Mouse (Mus musculus) kidney, postnatal 25 days (tissue): ENCODE results near the gene Atp2a2.

ENCODE experiments used
- DNase-seq, 2 experiments: peaks; one replicate each; pipeline ENCODE4 v3.0.0; 2021; ENCODE audit warnings: mixed read lengths in 2 of 2

Gene Atp2a2

DNA sequence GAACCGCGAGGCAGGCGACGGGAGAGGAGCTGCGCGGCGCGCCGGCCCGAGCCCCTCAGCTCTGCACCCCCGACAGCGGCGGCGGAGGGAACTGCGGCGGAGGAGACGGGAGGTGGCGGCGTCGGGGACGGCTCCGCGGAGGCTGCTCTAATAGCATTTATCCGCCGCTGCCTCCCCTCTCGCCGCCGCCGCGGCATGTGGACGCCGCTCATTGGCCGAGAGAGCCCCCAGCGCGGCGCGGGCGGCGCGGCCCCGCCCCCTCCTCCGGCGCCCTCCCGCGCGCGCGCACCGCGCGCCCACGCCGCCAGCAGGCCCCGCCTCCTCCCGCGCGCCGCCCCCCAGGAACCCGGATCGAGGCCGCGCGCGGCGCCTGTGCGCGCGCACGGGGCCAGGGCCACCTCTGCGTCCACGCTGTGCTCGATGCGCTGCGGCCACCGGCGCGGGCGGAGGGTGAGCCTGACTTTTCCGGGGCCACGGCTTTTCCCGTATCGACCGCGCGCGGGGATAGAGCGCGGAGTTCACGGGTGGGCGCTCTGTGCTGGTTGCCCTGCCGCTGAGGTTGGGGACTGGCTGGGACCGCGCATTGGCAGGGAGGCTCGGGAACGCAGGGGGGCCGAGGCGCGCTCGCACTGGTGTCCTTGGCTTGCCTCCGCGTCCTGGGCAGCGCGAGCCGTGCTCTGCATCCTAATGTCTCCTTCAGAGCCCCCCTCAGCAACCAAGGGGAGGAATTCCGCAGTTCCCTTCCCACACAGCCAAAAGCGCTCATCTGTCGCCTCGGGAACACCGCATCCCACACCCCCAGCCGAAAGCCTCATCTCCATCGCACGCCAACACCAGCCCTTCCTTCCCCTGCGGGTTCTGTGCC is at the start of gene Atp2a2:
Gene Atp2a2, minus strand, starts transcription at position 149 of the 865 bp plus-strand sequence.
- peak; percentile 92 to 97 for DNase-seq

DNA sequence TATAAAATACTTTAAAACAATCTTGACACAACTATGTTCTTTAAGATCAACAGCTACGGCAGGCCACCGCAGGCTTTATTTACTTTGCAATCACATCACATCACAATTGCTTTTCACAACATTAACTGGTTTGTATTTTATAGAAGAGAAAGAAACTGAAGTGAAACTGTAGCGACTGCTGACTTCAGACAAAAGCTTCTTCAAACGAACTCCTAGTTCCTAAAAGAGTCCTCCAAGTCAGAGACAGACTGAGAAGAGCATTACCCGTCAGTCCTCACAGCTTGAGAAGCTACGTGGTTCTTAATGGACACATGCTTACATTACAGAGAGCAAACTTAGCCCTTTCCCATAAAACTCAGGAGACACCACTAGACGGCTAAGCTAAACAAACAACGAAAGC is 48.4 kb upstream of the Atp2a2 start:
- DNase-seq: no peak

DNA sequence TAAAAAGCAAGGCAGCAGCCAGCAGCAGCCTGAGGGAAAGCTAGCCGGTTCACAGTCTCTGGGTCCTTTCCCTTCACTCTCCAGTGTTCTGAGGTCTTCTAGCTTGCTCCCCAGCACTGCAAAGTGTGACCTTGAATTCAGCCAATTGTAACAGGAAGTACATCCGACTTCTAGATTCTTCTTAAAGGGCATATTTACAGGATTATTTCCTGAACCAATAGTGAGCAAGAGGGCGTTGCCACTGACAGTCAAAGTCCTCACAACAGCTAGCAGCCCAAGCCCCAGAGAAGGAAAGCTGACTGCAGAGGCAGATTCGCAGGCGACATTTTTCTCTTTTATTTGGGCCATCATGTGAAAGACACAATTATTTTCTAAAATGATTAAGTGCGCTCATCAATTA is 46.6 kb upstream of the Atp2a2 start:
- peak; percentile 54 to 70 for DNase-seq

DNA sequence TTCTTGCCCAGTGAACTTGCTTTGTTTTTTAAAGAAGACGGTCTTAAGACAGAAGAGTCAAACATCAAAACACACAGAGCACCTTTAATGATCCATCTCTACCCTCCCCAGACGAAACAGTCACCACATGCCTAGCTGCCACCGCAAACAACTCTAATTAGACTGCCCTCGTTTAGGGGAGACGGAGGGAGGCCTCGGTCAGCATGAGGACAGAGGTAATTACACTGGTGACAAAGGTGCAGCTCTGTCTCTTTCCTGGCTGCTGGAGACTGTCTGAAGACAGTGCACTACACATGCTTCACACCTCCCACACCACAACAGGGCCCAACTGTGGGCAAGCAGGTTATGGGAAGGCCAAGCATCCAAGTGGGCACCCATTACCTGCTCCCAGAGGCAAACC is 45.8 kb upstream of the Atp2a2 start:
- no peak for DNase-seq

DNA sequence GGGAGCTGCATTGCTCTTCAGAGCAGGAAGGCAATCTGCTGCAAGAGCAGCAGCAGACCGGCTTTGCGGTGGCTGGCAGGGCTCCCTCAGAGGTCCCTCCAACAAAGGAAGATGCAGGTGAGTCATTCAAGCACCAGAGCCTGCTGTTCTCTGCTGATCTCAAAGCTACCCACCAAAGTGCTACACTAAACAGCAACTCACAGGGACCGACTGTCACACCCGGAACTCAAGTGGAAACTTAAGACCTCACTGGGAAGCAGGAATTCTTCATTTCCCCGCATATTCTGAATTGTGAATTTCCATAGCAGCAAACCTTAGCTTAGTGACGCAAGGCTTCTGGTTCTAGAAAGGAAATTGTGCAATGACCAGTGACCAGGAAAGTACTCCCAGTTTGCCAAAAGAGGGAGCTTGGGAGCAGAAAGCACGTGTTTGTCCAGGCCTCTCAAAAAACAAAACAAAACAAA is 45.3 kb upstream of the Atp2a2 start:
- peak; percentile 61 to 67 for DNase-seq

DNA sequence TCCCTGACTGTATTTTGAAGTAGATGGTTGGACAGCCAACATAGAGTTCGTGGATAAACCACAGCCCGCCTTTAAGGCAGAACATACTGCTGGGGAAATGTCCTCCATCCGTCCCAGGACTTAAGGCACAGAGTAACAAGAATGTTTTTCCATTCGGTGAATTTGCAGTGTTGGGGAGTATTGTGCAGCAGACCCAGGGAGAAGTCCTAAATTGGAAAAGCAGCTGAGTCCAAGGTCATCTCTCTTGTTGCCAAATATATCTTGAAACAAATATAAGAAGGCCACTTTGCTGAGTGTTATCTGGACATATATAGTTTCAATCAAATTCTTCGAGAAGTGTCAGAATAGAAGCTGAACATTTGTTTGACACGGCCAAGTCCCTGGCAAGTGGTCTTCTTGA is 41.4 kb upstream of the Atp2a2 start:
- no peak for DNase-seq

DNA sequence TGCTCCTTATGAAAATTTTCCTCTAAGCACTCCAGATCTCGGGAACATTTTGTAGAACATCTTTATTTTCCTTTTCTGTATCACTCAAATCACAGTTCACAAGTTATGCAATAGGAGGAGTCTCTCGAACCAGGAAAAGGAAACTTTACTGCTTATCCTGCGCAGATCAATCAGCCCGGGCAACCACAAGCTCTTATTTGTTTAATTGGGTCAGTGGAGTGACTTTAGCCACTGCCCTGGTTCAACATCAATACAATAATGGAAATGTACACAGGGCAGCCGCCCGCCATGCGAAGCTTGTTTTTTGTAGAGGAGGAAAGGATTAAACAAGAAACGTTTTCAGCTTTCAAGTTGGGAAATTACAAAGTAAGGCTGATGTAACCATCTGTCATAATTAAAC is 39.8 kb upstream of the Atp2a2 start:
- no peak for DNase-seq

DNA sequence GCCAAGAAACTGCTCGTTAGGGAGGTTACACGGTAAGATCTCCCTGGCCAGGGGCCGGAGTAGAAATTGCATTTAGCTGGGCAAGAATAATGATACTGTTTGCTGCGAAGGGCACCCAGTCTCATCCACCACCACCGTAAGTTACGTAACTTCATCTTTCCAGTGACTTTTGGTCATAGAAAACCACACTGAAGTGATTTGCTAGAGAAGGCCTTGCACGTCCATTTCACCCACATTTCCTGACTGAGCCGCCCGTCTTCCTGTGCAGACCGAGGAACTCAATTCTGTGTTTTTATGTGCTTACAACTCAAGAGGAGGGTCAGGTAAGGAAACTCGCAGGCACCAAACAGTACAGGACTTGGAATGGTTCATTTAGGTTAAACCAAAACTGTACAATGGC is 36.1 kb upstream of the Atp2a2 start:
- DNase-seq: no peak

DNA sequence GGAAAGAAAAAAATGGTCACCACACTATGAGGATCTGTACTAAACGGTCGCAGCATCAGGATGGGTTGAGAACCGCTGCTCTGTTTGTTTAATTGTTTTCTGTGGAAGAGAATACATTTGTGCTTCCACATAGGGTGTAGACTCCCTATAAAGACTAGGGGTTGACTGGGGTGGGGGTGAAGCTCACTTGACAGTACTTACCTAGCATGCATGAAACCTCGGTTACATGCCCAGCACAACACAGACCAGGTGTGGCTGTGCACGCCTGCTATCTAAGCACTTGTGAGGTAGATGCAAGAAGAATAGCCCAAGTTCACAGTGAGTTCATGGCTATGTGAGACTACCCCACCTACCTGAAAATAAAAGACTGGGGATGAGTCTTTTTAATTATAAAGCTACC is 35.6 kb upstream of the Atp2a2 start:
- DNase-seq: no peak

DNA sequence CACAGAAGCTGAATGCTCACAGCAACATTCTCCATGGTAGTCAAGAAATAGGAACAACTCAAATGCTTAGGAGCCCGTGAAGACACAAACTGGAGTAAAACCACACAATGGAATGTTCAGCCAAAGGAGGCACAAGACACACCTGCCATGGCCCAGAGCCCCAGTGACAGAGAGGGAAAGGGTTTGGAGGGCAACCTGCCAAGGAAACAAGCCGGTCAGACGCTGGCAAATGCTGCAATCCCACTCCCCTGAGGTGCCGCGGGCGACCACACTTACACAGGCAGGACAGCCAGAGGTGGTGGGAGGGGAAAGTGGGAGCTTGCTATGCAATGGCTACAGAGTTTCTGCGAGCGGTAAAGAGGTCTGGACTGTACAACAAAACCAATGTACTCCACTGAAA is 31.9 kb upstream of the Atp2a2 start:
- no peak for DNase-seq

DNA sequence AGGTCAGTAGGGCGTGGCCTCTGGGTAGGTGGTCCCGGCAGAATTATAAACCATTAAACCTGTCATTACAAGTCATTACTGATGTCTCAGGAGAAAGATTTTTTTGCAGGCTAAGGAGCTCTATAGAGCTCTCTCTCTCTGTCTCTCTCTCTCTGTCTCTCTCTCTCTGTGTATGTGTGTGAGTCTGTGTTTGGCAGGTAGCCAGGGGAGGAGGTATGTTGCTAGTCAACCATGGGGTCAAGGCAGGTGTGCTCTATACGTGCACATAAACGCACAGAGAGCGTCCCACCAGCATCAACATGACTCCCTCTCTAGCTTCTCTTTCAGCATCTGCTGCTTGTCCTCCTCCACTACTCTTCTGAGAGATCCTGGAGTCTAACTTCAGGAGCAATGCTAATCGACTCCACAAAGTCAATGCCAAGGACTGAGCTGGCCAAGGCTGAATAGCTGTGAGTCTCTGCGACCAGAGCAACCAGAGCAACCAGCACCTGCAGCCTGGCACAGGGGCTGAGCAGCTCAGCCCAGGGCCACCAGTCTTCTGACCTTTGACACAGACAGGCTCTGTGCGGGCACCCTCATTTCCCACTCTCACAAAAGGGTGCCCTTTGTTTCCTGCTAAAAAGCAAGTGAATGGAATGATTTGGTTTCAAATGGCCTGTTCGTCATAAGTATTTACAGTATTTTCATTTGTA is 28.0 kb upstream of the Atp2a2 start:
- DNase-seq: peak; percentile 43 to 78

DNA sequence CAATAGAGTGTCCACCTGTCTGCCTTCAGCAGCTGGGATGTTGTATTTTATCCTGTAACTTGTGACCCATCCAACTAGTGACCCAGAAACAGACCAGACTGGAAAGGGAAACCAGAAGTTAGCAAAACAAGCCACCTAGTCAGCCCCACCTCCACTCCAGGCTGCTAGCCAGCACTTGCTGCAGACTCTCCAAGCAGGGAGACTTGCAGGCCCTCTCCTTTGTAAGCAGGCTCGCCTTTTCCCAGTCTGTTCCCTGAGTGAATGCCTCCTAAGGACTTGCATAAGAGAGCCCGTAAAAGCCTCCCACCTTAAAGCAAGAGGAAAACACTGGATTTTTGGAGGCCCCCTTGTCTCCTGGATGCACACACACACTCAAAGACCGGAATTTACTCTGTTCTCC is 27.3 kb upstream of the Atp2a2 start:
- DNase-seq: peak; percentile 86 to 93

DNA sequence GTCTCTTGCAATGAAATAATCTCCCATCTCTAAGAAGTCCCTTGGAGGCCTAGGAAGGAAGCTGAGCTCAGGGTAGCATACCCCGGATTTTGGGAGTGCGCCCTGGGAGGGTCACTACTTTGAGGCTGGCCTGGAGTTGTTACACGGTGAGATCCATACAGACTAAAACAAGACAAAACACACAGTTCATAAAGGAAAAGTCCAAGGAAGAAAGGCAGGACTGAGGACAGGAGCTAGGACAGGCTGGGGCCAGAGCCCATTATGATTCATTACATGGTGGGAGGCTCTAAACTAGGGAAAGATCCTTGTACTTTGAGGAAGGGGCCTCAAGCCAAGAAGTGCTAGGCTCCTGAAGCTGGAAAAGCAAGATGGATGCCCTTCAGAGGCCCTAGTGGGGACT is 26.6 kb upstream of the Atp2a2 start:
- no peak for DNase-seq

DNA sequence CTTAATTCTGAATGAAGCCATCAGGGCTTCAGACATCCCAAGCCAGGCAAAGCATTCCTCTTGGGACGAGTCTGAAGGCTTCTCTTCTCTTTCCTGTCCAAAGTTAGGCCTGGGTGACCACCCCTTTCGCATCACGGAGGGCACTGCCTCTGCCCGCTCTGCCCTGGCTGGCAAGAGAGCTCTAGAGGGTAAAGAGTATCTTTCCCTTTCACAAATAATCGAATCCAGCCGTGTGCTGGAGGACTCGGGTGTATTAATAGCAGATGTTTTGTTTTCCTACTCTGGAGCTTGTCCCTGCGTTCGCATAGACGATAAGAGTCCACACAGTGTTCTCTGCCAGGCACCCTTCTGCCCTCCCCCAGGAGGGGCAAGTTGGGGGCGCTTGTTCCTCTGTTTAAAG is 25.7 kb upstream of the Atp2a2 start:
- peak in 1 of 2 experiments; percentile 45 for DNase-seq

DNA sequence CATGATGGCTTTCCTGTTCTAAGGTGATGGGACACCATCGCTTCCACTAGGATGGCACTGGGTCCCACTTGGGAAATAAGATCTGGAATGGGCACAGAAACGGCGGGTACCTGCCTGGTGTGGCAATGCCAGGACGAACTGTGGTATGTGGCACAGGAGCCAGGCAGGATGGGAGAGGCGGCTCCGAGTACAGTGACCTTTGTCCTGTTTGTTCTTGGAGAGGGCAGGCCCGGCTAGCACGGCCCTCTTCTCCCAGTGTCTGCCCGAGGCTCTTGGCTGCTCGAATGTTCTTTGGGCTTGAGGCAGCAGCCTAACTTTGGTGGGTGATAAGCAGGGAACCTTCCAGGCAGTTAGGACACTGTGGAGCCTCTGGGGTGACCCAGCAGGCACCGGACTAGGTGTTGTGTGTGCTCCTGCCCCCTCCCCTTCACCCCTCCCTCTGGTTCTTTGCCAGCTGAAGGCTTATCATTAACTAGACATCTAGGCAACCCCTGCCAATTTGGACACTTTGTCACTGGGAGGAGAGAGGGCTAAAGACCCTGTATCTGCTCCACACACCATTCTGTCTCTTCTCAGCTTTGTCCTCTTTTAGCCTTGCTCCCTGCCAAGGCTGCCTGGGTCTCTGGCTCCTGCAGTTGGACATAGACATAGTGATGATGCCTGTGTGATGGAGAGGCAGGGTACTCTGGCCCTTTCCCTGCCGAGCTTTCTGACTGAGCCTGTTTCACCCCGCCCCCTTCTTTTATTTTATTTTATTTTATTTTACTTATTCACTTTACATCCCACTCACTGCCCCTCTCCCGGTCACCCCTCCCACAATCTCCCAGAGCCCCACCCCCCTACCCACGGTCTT is 25.1 kb upstream of the Atp2a2 start:
- DNase-seq: peak; percentile 75 to 94

DNA sequence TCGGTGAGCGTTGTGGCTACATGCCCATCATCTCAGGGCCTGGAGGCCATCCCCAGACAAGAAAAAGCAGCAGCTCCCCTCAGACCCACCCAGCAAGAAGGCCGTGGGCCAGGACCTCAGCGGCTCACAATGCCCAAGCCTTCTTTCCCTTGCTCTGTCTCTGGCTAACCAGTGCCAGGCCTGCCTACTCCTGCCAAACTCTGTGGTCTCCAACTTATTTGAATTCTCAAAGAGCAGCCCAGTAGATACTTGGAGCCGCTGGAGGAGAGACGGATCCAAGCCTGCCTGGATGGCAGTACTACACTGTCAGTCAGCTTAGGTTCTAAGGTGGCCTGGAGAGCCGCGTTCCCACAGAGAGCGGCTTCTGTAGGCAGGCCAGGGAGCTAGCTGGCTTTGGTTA is 24.4 kb upstream of the Atp2a2 start:
- DNase-seq: peak; percentile 32 to 54

DNA sequence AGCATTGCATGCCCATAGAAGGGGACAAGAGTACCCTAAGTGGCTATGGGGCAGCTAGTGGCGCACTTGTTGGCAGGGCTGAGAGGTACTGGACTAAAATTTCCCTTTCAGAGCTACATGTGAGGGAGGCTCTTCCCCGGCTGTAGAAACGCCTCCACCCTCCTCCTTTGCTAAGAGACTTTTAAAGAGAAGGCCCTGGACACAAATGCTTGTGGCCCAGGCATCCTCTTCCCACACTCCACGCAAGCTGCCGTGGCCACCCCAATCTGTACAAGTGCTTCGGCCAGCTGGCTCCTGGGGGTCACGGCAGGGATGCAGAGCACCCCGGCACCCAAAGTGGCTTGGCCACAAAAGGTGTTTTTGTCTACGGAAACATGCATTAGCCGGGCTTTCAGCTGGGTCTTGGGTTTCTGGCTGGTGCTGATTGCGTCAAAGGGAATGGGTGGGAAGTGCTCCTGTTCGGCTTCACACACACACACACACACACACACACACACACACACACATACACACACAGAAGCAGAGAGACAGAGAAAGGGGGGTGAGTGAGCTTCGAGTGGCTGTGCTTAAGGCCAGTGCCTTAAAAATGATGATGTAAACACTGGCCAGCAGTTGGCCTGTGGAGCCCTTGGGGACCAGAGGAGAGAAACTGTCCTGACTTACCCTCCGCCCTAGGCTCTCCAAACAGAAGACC is 23.4 kb upstream of the Atp2a2 start:
- peak; percentile 6 to 50 for DNase-seq

DNA sequence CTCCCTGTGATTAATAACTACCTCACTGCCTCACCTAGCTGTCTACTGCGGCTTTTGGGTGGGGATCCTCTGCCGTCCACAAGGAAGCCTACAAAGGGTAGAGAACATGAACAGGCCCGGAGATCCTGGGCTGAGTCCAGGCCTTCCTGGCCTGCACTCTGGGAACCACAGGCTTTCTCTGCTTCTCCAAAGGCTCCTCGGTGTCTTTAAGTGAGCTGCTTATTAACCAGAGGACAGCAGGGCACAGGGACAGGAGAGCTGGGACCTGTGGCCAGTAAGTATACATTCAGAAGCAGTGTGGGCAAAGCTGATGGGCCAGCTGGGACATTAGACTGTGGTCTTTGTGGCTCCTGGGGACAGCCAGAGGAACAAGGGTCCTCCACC is 22.8 kb upstream of the Atp2a2 start:
- DNase-seq: peak; percentile 63 to 83

DNA sequence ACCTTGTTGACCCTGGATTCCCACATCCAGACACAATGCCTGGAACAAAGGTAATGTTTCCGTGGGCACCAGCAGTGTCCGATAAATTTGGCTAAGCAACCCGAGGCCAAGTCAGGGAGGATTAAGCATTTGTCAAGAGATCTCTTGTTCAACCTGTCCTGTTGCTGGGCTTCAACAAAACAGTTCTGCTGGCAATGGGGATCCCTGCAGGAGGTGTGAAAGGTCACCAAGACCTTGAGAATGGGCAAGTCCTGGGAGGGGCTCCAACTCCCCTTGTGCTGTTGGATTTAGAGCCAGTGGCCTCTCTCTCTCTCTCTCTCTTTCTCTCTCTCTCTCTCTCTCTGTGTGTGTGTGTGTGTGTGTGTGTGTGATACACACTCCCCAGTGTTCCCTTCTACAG is 22.2 kb upstream of the Atp2a2 start:
- DNase-seq: peak in 1 of 2 experiments; percentile 12

DNA sequence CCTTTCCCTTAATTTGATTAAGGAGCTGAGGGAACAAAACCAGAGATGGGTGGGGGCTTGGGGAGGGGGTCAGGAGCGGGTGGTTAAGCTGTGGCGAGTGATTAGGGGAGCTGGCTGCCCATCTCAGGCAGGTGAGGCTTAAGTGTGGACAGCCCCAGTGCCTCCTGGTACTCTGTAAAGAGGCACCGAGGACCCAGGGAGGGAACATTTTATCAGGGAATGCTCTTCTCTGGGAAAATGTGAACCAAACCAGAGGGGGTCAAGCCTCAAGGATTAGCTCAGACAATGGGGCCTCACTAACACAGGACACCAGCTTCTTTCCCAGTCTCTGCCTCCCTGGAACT is 19.1 kb upstream of the Atp2a2 start:
- no peak for DNase-seq

DNA sequence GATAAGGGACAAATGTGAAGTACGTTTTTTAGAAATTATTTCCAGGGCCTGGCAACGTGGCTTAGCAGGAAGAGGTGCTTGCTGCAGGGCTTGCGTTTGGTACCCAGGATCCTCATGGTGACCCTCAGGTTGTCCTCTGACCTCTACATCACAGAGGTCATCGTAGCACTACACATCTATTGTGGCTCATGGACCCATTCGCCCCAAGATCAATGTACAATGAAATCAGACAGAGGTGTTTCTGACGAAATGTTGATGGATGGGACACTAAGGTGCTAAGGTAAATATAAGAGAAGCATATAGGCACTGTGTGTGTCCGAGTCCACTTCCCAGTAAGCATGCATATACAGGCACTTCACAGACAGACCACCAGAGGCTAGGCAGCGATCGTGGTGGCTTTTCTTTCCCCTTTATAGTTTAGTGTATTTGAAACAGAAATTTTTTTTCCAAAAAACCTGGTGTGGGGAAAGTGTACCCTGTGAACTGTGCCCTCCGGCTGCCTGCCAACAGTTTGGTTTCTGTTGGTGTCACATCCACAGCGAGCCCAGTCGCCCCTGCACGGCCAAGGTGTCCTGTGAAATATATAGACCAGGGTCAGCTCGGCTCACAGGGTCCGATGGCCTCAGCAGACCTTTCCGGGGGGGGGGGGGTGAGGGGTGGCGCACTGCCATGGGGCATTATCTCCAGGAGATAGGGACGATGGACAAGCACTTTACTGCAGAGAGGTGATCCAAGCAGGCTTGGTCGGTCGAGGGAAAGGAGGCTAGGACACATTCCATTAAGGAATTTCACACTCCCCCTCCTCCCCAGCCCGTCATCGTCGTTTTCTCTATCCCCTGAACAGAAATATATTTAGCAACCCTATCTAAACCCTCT is 18.5 kb upstream of the Atp2a2 start:
- peak; percentile 31 to 52 for DNase-seq
